Mouse (Mus musculus): Measurements from ENCODE around the gene Clptm1. TPM values are rescaled to one million over a fixed set of nuclear protein-coding genes. Genes with fewer than 3 reads are reported as not detected.
A peak's percentile ranks its signal among the peaks of the same experiment; 100 is the strongest.

Clptm1 gene
- 100 to 1,000 TPM; 144 to 147 TPM for total RNA-seq (2021)

DNA sequence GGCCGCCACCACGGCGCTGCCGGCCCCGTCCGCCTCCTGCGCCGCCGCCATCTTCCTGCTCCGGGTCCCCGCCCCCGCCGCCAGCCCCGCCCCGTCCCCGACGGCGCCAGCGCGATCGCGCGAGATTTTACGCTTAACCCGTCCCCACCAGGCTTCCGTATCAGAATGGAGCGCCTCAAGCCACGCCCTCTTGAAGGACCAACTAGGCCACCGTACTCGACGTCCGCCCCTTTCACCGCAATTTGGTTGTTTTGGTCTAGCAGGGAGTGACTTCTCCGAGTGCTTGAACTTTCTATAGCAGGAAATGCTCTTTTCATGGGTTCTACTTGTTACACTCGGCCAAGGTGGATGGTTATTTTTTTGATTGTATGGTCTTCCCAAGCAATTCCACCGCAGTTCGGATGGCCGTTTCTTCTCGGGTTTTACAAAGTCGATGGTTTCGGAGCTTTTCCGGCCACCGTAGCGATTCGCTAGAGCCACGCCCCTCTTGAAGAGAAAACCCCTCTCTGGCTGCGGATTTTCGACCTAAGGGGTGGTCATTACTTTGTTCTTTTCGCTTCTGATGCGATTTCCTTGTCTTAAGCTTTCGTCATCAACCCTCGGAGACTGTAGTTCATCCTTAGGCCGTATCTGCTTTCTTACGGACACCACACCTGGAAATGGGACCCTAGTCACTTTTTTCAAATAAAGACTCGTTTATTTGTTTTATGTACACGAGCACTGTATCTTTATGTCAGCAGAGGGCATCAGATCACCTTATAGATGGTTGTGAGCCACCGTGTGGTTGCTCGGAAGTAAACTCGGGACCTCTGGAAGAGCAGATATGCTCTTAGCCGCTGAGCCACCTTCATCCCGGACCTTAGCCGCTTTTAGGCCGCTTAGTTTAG is at the start of gene Clptm1:
Gene Clptm1, minus strand, starts transcription at position 79 of the 887 bp plus-strand sequence.
- intact Hi-C loops (cut with DNase I) = no loop called here
- peak; percentile 96 to 98 for DNase-seq (ENCODE audit: extremely low spot score in 1 of 2, low spot score in 2 of 2)

DNA sequence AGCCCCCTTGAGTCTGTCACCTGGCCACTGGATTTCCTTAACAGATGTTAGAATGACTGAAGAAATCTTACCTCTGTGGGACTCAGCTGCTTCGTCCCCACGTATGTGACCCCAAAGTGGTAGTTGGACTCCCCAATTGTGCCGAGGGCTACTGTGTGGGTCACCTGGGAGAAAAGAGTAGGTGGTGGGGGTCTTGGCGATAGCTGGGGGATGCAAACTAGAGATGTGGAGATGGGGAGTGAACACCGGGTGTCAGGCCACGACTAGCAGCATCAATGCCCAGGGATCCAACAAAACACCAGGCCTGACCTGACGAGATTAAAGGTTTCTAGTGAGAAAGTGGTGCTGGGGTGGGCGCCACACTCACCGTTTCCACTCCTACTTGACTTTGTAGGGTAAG is 48.8 kb upstream of the Clptm1 start:
- no peak for DNase-seq (ENCODE audit: extremely low spot score in 1 of 2, low spot score in 2 of 2)
- intact Hi-C loops (cut with DNase I) = no loop called here

DNA sequence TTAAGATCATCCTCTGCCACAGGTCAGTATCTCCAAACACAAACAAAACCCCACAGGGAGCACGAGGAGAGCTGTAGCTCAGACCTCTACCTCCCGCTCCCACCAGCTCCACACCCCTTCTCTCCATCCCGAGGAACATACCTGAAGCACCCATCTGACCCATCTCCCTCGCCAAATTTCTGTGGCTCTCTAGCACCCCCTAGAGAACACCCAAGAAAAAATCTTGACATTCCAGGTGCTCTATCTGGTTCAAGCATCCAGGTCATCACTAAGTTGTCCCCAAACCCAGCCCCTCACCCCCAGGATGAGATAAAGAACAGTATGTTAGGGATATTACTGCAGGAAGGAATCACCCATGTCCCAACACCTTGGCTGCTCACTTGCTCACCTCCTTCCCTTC is 48.4 kb upstream of the Clptm1 start:
- no peak for DNase-seq (ENCODE audit: extremely low spot score in 1 of 2, low spot score in 2 of 2)
- intact Hi-C loops (cut with DNase I) = no loop called here

DNA sequence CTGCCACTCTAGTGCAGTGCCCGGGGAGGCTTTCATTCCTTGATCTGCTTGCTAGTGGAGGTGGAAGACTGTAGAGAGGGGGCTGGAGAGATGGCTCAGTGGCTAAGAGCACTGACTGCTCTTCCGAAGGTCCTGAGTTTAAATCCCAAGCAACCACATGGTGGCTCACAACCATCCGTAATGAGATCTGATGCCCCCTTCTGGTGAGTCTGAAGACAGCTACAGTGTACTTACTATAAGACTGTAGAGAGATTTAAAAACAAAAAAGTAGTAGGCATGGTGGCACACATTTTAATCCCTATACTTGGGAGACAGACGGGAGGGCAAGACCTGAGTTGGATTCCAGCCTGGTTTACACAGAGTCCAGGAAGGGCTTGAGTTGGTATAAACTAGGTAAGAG is 47.6 kb upstream of the Clptm1 start:
- intact Hi-C loops (cut with DNase I) = no loop called here
- DNase-seq (ENCODE audit: extremely low spot score in 1 of 2, low spot score in 2 of 2) = no peak

DNA sequence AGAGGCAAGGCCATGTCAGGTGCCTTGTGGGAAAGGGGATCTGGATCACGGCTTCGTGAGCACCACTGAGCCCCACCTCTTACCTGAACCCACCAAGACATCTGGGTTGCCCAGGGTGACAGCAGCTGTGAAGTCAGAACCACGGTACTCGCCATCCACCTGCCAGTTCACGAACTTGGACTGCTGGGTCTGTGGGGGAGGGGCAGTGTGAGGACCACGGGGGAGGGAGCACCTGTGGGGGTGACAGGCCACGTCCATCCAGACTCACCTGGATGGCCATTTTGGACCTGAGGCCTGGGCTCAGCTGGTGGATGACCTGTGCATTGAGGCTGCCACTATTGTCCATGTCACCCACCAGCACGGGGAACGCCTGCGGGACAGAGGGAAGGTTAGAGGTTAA is 45.8 kb upstream of the Clptm1 start:
- intact Hi-C loops (cut with DNase I) = no loop called here
- DNase-seq (ENCODE audit: extremely low spot score in 1 of 2, low spot score in 2 of 2) = peak in 1 of 2 experiments; percentile 63

DNA sequence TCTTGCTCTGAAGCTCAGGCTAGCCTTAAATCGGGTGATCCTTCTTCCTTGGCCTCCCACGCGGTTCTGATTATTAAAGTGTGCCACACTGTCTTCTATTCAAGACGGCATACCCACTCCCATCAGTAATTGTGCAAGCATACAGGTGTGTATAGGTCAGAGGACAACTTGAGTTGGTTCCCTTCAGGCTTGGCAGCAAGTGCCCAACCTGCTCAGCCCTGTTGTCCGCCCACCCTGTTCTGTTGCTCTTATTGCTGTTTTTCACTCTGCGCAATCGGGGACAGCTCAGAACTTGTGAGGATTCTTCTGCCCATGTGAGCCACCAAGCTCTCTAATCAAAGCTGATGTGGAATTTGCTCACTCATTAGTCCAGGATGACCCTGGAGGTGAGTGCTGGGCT is 40.4 kb upstream of the Clptm1 start:
- intact Hi-C loops (cut with DNase I) = loop anchor here (10.0 kb wide), 1 partner anchor 300 kb away; the partner anchor contains the start of genes Ckm and Klc3
- DNase-seq (ENCODE audit: extremely low spot score in 1 of 2, low spot score in 2 of 2) = no peak

DNA sequence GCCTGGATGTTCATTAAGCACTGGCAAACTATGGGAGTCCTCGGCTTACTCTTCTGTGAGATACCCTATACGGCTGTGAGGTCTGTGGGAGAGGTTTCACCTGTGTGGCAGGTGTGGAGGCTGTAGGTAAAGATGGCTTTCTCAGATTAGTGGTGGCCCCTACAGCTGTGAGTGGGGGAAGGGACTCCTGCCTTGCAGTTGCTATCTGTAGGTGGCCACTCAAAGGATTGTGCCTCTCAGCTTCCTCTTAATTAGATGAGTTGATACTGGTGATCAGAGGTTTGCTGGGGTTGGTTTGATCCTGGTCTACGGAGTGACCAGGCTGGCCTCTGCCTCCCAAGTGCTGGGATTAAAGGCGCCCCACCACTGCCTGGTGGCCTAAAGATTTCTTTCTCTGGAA is 39.6 kb upstream of the Clptm1 start:
- intact Hi-C loops (cut with DNase I) = loop anchor here (10.0 kb wide), 1 partner anchor 300 kb away; the partner anchor contains the start of genes Ckm and Klc3
- no peak for DNase-seq (ENCODE audit: extremely low spot score in 1 of 2, low spot score in 2 of 2)

DNA sequence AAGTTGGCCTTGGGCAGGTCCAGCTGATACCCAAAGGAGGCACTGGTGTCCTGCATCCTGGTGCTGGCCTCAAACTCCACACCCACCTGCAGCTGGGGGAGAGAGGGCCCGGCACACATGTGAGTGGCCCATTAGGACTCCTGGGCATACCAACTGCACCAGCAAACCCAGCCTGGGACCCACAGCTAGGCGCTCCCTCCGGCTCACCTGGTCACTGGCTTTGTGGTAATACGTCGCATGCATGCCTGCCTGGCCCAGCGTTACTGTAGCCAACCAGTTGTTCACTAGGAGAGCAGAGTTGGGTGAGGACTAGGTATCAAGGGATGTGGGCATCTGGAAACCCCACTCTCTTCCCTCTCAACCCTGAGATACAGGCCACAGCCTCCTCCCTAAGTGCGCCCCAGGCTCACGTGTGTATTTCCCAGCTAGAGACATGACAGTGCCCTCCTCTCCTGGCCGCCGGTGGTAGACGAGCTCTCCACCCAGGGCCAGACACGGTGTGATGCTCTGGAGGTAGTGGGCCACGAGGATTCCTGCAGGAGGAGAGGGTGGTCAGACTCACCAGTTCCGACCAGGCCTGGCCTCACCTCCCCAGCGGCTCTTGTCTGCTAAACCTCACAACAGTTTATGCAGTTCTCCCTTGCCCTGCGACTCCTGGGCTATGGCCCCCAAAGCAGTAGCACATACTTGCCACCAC is 38.2 kb upstream of the Clptm1 start:
- DNase-seq (ENCODE audit: extremely low spot score in 1 of 2, low spot score in 2 of 2) = no peak
- intact Hi-C loops (cut with DNase I) = loop anchor here (10.0 kb wide), 1 partner anchor 298 kb away; the partner anchor contains the start of genes Ckm and Klc3

DNA sequence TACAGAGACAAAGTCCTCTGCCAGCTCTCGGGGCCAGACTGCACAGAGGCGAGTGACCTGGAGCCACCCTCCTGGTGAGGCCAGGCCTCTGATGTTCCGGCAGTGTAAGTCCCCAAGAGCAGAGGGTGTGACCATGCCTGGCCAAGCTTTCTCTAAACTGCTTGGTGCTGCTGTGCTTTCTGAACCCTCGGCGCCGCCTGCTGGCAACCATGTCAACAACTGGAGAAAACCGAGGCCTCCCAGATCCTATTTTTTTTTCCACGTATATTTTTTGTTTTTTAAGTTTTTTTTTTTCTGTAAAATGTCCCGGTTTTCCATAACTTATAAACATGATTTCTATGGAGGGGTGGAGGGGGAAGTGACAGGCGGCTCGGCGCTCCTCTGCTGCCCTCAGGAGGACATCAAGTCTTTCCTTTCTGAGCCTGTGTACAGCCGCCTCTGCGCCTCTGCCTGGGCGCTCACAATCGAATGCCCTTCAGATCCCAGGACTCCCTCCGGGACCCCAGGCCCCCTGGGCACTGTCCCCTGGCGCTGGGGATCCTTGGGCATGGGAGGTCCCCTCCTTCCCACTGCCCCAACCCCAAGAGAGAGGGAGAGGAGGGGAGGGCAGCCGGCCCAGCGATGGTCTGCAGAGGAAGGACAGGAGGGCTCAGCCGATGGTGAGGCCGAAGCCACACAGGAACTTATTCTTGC is 36.4 kb upstream of the Clptm1 start:
- intact Hi-C loops (cut with DNase I) = loop anchor here (2.0 to 10.0 kb wide), 2 partner anchors 32 to 296 kb away; partner anchors contain the start of genes Ckm and Klc3
- peak; percentile 65 to 87 for DNase-seq (ENCODE audit: extremely low spot score in 1 of 2, low spot score in 2 of 2)

DNA sequence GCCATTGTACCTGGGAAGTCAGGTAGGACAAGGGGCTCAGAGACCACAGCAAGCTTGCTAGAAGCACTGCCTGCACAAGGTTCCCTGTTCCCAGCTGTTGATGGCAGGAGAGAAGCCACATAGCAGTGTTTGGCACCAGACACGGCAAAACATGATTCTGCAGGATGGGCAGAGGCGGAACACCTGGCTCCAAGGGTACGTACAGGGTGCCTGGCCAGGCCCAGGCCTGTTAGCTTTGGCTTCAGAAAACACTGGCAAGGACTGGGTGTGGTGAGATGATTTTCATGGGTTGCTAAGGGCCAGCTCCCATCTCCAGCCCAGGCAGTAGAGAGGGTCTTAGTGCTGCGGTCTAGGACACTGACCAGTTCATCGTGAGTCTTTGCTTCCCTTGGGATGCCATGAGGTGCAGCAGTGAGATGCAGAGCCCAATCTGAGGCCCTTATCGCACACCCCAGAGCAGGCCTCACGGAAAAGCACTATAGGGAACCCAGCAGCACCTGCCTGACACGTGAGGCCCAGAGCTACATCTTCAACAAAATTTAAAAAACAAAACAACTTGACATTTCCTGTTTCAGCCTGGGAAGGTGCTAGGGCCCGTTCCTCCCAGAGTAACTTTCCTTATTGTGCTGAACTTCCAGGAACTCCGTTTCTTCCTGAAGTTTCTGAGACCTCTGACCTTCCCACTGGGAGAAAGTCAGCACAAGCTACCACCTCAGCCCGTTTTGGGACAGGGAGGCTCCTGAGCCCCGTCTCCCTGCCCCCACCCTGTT is 35.7 kb upstream of the Clptm1 start:
- DNase-seq (ENCODE audit: extremely low spot score in 1 of 2, low spot score in 2 of 2) = no peak
- intact Hi-C loops (cut with DNase I) = loop anchor here (2.0 to 10.0 kb wide), 2 partner anchors 32 to 296 kb away; partner anchors contain the start of genes Ckm and Klc3

DNA sequence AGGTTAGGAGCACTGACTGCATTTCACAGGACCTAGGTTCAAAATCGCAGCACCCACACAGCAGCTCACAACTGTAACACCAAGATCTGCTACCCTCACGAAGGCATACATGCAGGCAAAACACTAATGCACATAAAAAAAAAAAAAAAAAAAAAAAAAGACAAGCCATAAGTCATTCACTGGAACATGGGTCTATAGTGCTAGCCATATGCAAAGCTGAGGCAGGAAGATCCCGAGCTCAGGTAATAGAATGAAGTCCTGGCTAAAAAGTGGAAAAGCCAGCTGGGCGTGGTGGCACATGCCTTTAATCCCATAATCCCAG is 35.0 kb upstream of the Clptm1 start:
- intact Hi-C loops (cut with DNase I) = loop anchor here (2.0 to 10.0 kb wide), 2 partner anchors 31 to 295 kb away; partner anchors contain the start of genes Ckm and Klc3

DNA sequence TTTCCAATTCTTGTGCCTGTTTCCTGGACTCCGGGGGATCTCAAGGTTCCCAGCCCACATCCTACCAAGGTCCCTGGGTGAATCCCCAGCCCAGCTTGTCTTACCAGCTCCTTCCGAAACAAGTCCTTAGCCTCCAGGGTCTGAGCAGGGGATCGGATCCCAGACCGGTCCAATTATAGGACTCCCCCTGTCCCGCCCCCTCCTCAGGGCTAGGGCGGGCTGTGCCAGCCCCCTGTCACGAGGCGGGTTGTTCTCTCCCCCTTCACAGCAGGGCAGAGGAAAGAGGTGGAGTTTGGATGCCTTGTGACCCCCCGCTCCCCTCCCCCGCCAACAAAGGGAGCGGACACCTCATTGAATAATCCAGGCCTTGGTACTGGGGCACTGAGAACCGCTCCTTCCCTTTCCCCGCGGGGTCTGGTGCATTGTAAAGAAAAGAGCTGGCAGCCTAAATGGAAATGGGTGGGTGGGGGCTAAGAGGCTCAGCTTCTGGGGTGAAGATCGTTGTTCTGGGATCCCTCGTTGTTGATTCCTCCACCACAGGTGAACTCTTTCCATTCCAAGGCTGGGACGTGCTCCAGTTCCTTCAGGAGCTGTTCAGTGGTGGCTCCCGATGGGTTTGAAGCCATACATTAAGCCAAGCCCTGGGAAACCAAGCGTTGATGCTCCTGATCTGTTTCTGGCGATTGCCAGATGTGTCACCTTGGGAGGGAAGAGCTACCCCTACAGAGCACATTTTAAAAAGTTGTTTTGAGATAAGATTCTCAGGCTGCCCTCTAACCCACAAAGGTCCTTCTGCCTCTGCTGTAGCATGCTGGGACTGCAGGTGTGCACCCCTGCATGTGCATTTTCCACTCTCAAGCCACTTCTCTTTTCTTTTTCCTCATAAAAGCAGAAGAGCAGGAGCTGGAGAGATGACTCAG is 34.3 kb upstream of the Clptm1 start, which contains the start of gene Apoe:
Gene Apoe, minus strand, starts transcription at position 282 of the 920 bp plus-strand sequence.
- intact Hi-C loops (cut with DNase I) = no loop called here
- DNase-seq (ENCODE audit: extremely low spot score in 1 of 2, low spot score in 2 of 2) = peak; percentile 70 to 86

More for the DNA sequence above, 35.0 kb upstream of the Clptm1 start:
- DNase-seq (ENCODE audit: extremely low spot score in 1 of 2, low spot score in 2 of 2) = no peak

DNA sequence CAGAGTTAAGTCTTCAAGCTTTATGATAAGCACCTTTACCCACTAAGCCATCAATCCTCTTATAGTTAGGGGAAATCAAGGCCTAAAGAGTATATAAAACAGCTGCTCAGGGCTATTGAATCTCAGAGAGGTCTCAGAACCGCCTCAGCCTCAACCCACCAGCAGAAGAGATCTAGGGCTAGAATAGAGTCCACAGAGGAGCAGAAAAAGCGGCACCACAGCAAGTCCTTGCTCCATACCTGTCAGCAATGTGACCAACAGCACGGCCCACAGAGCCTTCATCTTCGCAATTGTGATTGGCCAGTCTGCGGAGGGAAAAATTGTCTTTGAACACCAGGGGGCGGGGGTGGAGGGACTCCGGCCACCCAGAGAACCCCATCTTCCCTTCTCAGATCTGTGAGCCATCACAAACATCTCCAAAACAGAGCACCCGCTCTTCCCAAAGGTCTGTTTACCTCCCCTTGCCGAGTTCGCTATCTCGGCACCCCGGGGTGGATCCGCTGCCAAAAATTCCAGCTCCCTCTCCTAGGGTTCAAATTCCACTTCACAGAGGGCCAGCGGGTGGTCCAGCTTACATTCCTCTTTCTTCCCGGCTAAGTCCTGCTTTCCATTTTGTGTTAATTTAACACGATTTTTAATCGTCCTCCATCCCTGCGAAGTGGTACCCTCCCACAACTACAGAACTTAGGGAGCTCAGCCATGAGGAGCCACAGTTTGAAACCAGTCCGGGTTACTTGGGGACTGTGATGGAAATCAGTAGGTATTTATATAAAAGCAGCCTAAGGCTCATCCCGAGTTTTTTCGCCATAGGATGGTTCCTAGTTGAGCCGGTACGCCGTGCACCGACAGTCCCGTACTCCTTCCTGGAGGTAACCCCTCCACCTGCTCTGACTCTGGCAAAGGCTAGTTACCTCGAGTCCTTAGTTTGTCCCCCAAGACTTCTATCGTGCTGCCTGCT is 33.4 kb upstream of the Clptm1 start:
- DNase-seq (ENCODE audit: extremely low spot score in 1 of 2, low spot score in 2 of 2) = peak in 1 of 2 experiments; percentile 72
- intact Hi-C loops (cut with DNase I) = no loop called here

DNA sequence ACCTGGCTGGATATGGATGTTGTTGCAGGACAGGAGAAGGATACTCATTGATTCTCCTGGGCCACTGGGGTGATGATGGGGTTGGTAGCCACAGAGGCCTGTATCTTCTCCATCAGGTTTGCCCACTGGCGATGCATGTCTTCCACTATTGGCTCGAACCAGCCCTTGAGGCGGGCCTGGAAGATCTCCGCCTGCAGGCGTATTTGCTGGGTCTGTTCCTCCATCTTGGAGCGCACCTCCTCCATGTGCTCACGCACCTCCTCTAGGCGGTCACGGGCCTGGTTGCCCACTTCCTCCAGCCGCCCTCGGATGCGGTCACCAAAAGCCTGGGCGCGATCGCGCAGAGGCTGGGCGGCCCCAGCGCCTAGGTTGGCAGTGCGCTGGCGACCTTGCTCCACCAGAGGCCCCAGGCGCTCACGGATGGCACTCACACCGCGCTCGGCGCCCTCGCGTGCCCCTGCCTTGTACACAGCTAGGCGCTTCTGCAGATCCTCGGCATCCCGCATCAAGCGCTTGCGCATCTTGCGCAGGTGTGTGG is 31.6 kb upstream of the Clptm1 start:
- DNase-seq (ENCODE audit: extremely low spot score in 1 of 2, low spot score in 2 of 2) = no peak
- intact Hi-C loops (cut with DNase I) = no loop called here

DNA sequence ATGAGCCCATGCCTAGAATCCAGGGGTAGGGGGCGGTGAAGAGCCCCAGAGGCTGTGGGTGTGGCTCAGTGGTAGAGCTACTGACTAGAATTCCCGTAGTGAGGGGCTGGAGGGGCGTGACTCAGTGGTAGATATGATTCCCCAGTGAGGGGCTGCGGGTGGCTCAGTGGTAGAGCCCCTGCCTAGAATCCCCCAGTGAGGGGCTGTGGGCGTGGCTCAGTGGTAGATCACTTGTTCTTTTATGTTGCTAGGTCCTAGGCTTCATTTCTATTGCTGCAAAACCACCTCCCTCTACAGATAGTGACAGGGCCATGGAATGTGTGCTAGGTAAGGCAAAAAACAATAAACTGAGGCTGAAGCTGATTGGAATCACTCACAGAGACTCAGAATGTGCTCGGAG is 31.0 kb upstream of the Clptm1 start:
- intact Hi-C loops (cut with DNase I) = no loop called here
- DNase-seq (ENCODE audit: extremely low spot score in 1 of 2, low spot score in 2 of 2) = no peak

DNA sequence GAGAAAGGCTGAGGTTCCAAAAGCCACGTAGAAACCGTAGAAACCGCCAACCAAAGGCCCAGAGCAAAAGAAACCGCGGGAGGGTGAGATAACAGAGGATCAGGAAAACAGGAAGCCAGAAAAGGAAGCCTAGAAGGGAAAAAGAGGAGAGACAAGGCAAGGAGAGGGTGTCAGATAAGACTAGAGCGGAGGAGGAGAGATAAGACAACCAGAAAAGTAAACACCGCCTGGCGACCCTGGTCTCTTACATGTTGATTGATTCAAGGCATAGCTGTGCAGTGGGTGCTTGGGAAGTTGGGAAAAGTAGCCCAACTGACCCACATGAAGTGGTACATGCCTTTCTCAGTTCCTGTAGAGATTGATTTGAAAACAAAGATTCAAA is 30.4 kb upstream of the Clptm1 start:
- intact Hi-C loops (cut with DNase I) = no loop called here
- DNase-seq (ENCODE audit: extremely low spot score in 1 of 2, low spot score in 2 of 2) = no peak
